Mouse (Mus musculus) lung, adult 2 months (tissue): ENCODE measurements around the gene Rpa2. TPM values are rescaled to one million over a fixed set of nuclear protein-coding genes. Genes with fewer than 3 reads are reported as not detected.

Experiments used
- DNase-seq: peaks from one replicate; pipeline ENCODE4 v3.0.0; 2022
- H3K4me1 ChIP-seq: fragments of 200-500 bp; 2 replicates; pipeline ENCODE4 v1.6.1; 2011; ENCODE audit warnings: low read length; ENCODE audit not compliant: control insufficient read depth, insufficient read depth
- H3K4me3 ChIP-seq: fragments of 200-500 bp; replicated peaks from 2 replicates; pipeline ENCODE3; 2011; ENCODE audit warnings: low read depth, mild to moderate bottlenecking, control low read depth, low read length; ENCODE audit errors: extremely low read depth
- CTCF ChIP-seq: fragments of 200-500 bp; IDR thresholded peaks from 2 replicates; pipeline ENCODE4 v1.5.1; 2011; ENCODE audit warnings: mild to moderate bottlenecking, low read length, control low read depth; ENCODE audit not compliant: insufficient read depth
- POLR2A ChIP-seq: fragments of 200-500 bp; IDR thresholded peaks from 2 replicates; pipeline ENCODE4 v1.6.1; 2011; ENCODE audit warnings: low read depth, mild to moderate bottlenecking, control low read depth, low read length, borderline replicate concordance; ENCODE audit errors: extremely low read depth
- WGBS: fragments of 180-500 bp; shearing (Covaris S2); methylation state at CpG from one replicate; pipeline ENCODE4 v1.1.7; 2018; 5-methylcytosine and 5-hydroxymethylcytosine counted together
- polyA plus RNA-seq: library from polyadenylated mRNA; depleted of rRNA; stranded (reverse); fragments of >200 nt; gene quantifications from 2 replicates; pipeline ENCODE4 v1.2.3, GENCODE M21; 2012

Gene Rpa2
- polyA plus RNA-seq, 1 experiment: 9.7 TPM

GRCm38 (mm10) chr4:132741491-132741890, 26.6 kb upstream of the Rpa2 start:
- Histone ChIP-seq H3K4me1 (no peaks in the 10 kb centered on the region), H3K4me3 (no peak overlapping the region)
- TF ChIP-seq CTCF (no peak), POLR2A (no peak)
- WGBS: 86% methylated on average over 7 of the region's 7 CpGs
- no peak for DNase-seq

DNA sequence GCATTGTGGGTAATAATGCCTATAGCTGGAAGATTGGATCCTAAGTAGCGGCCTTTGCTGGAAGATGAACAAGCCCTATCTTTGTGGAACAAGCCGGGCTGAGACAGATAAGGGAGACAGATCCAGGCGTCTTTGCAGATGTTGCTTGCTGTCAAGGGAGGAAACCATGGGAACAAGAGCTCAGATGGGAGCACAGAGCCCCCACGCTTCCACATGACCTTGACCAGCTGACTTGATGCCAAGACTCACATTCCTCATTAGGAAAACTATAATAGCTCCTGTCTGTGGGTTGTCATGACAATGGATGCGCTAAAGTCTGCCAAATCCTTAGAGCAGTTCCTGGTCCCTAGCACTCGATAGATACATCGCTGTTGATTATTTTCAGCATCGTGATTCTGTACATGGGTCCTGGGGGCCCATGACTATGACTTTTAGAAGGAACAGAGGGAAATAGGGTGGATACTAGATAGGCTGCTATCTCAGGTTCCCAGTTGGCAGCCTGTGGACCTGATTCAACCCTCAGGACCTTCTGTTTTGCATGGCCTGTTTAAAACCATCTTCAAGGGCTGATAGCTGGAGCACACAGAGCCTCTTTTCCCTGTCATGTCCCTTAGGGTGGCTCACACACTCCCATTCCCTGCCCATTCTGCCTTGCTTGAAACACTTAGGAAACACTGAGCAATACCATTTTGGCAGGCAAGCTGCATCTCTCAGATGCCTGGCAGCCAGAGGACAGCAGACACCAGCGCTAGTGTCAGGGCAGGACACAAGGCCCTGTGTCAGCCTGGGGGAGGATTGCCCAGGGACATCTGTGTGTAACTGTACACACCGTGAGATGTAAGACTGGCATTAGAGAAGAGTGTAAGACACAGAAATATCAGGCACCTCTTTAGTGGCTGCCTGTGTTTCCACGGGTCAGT, 23.9 kb upstream of the Rpa2 start:
- 62% methylated on average over 11 of the region's 11 CpGs for WGBS
- no peak for DNase-seq
- TF ChIP-seq POLR2A (no peak), CTCF (no peak)
- H3K4me3 ChIP-seq: no peak overlapping the region
- H3K4me1 ChIP-seq: peaks cover 3% of the 10 kb centered on the region; the same call in 1 of the 2 replicates

- peaks cover 3% of the 10 kb centered on the region; the same call in 1 of the 2 replicates for H3K4me1 ChIP-seq
- 77% methylated on average over 9 of the region's 9 CpGs for WGBS
- no peak for TF ChIP-seq POLR2A
- no peak for TF ChIP-seq CTCF
- no peak overlapping the region for H3K4me3 ChIP-seq
- DNase-seq: no peak
Observed at GRCm38 (mm10) chr4:132746911-132747517, 21.1 kb upstream of the Rpa2 start.

DNA sequence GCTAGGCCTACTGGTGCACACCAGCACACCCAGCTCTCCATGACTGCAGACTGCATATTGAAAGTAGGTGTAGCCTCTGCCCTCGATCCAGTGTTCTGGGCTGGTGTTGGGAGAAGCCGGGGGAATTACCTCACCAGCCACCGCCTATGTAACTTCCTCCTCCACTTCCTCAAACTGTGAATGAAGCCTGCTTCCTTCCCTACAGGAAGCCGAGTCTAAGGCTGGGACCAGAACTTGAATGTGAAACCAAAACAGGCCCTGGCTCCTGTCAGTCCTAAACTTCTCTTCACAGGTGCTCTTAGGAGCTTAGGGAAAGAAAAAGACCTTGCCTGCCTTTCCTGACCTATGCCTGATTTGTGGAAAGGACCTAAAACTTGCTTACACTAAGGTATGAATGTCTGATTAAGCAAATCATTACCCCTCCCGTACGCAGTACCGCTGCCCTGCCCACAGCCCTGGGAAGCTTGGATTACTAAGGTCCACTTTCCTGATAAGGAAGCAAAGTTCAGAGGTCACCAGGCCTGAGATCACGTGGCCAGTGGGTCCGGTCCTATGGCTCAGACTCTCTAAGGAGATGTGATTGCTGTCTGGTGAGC, 20.4 kb upstream of the Rpa2 start:
- 25% methylated on average over 9 of the region's 9 CpGs for WGBS
- DNase-seq: peak; percentile 46
- no peak for TF ChIP-seq CTCF
- peak; percentile 56; the same call in 1 of the 2 replicates for TF ChIP-seq POLR2A
- H3K4me3 ChIP-seq: peak overlapping the region; percentile 64
- peaks cover 3% of the 10 kb centered on the region; the same call in 1 of the 2 replicates for H3K4me1 ChIP-seq

GRCm38 (mm10) chr4:132748778-132749177, 19.4 kb upstream of the Rpa2 start:
- no peak for DNase-seq
- Histone ChIP-seq H3K4me1 (peaks cover 3% of the 10 kb centered on the region; the same call in 1 of the 2 replicates), H3K4me3 (no peak overlapping the region)
- no peak for TF ChIP-seq POLR2A
- TF ChIP-seq CTCF: no peak
- 91% methylated on average over 4 of the region's 4 CpGs for WGBS

DNA sequence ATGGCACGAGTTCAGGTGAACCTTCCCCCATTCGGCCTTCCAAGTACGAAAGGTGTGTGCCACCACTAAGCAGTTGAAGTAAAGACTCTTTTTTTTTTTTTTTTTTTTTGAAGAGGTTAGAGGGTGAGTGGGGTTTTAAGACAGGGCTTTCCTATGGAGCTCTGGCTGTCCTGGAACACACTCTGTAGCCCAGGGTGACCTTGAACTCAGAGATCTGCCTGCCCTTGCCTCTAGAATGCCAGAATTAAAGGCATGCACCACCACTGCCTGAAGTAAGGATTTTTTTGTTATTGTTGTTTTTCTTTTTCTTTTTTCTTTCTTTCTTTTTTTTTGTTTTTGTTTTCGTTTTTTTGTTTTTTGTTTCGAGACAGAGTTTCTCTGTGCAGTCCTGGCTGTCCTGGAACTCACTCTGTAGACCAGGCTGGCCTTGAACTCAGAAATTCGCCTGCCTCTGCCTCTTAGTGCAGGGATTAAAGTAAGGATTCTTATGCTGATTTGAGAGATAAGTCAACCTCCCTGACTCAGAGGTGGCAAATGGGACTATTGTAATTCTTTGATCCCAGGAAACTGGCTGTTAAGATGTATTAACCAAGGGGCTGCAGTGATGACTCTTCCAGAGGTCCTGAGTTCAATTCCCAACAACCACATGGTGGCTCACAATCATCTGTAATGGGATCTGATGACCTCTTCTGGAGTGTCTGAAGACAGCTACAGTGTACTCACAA, 18.7 kb upstream of the Rpa2 start:
- TF ChIP-seq POLR2A (no peak), CTCF (no peak)
- H3K4me1 ChIP-seq: peaks cover 3% of the 10 kb centered on the region; the same call in 1 of the 2 replicates
- DNase-seq: no peak
- H3K4me3 ChIP-seq: no peak overlapping the region
- 83% methylated on average over 6 of the region's 6 CpGs for WGBS

DNA sequence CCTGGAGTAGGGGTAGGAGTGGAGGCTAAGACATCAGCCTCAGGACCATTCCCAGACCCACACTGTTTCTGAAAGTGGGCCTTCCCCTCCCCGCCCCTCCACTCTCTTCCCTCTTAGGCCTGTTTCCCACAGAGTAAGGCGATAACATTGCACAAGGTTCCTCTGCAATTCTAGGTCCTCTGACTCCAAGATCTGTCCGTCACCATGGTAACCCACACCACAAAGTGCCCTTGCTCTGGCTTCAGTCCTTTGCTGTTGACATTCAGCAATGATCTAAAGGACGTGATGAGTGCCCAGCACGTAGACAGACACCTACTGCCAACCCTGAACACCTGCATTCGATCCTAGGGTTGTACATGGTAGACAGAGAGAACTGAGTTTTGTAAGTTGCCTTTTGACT, 15.1 kb upstream of the Rpa2 start:
- WGBS: 66% methylated on average over 6 of the region's 6 CpGs
- TF ChIP-seq CTCF (no peak), POLR2A (no peak)
- Histone ChIP-seq H3K4me1 (no peaks in the 10 kb centered on the region), H3K4me3 (no peak overlapping the region)
- DNase-seq: no peak

DNA sequence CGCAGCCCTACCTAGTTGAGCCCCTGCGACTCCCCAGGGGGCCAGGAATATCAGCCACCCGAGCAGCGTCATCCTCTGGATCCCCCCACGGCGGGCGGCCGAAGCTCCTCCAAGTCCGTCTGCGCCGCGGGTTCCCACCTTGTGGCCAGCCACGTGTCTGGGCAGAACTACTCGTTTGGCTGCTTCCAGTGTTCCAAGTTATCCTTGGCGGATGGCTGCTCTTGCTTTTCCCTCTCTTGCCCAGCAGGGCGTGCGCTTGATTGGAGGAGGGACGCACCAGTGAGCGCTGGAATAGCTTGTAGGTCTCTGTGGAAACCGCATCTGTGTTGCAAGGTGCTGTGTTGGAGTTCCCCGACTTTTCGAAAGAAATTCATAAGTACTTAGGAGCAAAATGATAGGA, 11.2 kb upstream of the Rpa2 start, which contains the start of gene Smpdl3b:
Gene Smpdl3b (minus strand): TSS at position 279 of the 400 bp plus-strand sequence.
- WGBS: 1% methylated on average over 22 of the region's 22 CpGs
- peak within 1 kb of the TSS; percentile 44 for H3K4me3 ChIP-seq
- H3K4me1 ChIP-seq: no peaks in the 10 kb centered on the region
- TF ChIP-seq CTCF (peak; percentile 74), POLR2A (no peak)
- peak; percentile 60 for DNase-seq

DNA sequence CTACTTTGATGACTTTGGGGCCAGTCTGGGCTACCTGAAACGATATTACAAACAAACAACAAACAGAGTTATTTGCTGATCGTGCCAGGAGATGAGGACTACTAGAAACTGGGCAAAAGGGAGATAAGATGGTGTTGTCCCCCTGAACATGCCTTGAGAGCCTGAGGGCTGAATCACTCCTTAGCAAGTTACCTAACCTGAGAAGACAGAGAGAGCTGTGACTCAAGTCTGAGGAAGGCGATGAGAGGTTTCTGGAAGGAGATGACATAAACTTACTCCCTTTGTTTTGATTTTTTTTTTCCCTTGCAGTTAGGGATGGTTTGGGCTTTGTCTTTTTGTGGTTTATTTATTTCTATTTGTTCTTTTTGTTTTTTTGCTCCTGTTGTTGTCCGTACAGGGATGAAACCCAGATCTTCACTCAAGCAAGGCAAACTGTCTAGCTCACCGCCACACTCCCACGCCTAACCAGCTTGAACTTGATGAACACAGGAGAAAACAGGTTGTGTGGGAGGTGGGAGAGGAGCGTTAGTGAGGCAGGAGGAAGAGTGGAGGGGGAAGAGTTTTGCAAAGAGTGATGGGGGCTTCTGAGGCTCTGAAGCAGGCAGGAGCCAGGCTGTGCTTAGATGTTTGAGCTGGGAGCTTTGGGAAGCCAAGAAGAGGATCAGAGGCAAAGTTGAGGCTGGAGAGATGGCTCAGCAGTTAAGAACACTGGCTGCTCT, 10.3 kb upstream of the Rpa2 start:
- DNase-seq: no peak
- TF ChIP-seq POLR2A (no peak), CTCF (no peak)
- Histone ChIP-seq H3K4me3 (no peak overlapping the region), H3K4me1 (no peaks in the 10 kb centered on the region)
- 70% methylated on average over 7 of the region's 7 CpGs for WGBS
